Mouse (Mus musculus) heart, embryonic 14.5 days (tissue): Measurements from ENCODE around the gene Hoxc6. TPM values are rescaled to one million over a fixed set of nuclear protein-coding genes. Genes with fewer than 3 reads are reported as not detected.

Experiments used
- ATAC-seq: fragments of 200-750 bp; cut with Nextera tagmentation; 2 replicates; pipeline ENCODE4 v1.8.0; 2017; ENCODE audit warnings: low read depth, moderate TSS enrichment; ENCODE audit not compliant: insufficient number of reproducible peaks, insufficient read depth, low FRiP score
- H3K27ac ChIP-seq, 2 experiments: fragments of 200-500 bp in 1 of 2; fragments of 300-500 bp in 1 of 2; sonication (generic) in 1 of 2; replicated peaks in 1 of 2; 2 replicates each; pipeline ENCODE4 v1.5.1; 2012 to 2014; ENCODE audit warnings: low read depth in 2 of 2, low read length in 2 of 2, control low read depth in 1 of 2, mild to moderate bottlenecking in 1 of 2, mixed read lengths in 1 of 2; ENCODE audit not compliant: control insufficient read depth in 1 of 2, insufficient read depth in 1 of 2
- H3K27me3 ChIP-seq: fragments of 300-500 bp; sonication (generic); 2 replicates; pipeline ENCODE4 v1.6.1; 2014; ENCODE audit warnings: mild to moderate bottlenecking, low read length, control low read depth; ENCODE audit not compliant: control insufficient read depth, insufficient read depth
- H3K36me3 ChIP-seq: fragments of 300-500 bp; sonication (generic); 2 replicates; pipeline ENCODE4 v1.6.1; 2014; ENCODE audit warnings: mild to moderate bottlenecking, control low read depth, low read length, mixed read lengths; ENCODE audit not compliant: control insufficient read depth, insufficient read depth
- H3K4me1 ChIP-seq, 2 experiments: fragments of 200-500 bp in 1 of 2; fragments of 300-500 bp in 1 of 2; sonication (generic) in 1 of 2; 2 replicates each; pipeline ENCODE4 v1.6.1; 2012 to 2014; ENCODE audit warnings: low read length in 2 of 2, control low read depth in 1 of 2, mixed read lengths in 1 of 2; ENCODE audit not compliant: control insufficient read depth in 2 of 2, insufficient read depth in 2 of 2
- H3K4me2 ChIP-seq: fragments of 300-500 bp; sonication (generic); 2 replicates; pipeline ENCODE4 v1.6.1; 2014; ENCODE audit warnings: mild to moderate bottlenecking, low read length
- H3K4me3 ChIP-seq, 2 experiments: fragments of 200-500 bp in 1 of 2; fragments of 300-500 bp in 1 of 2; sonication (generic) in 1 of 2; 2 replicates each; pipeline ENCODE4 v1.5.1; 2012 to 2014; ENCODE audit warnings: low read length in 2 of 2, mild to moderate bottlenecking in 2 of 2, control low read depth in 1 of 2, low read depth in 1 of 2, moderate library complexity in 1 of 2; ENCODE audit not compliant: control insufficient read depth in 1 of 2, insufficient read depth in 1 of 2
- H3K9ac ChIP-seq: fragments of 300-500 bp; sonication (generic); 2 replicates; pipeline ENCODE4 v1.6.1; 2014; ENCODE audit warnings: mild to moderate bottlenecking, low read length
- H3K9me3 ChIP-seq: fragments of 300-500 bp; sonication (generic); 2 replicates; pipeline ENCODE4 v1.6.1; 2016; ENCODE audit warnings: low read length, control low read depth; ENCODE audit not compliant: control insufficient read depth
- WGBS: fragments of 180-500 bp; shearing (Covaris S2); extraction: QIAGEN DNeasy Blood & Tissue Kit; methylation state at CpG from one replicate; pipeline ENCODE4 v1.1.7; 2014; 5-methylcytosine and 5-hydroxymethylcytosine counted together
- polyA plus RNA-seq: library from polyadenylated mRNA; unstranded; fragments of >200 nt; fragmentation: Nextera tagmentation; extraction: Ambion mirVana; gene quantifications from 2 replicates; pipeline ENCODE4 v1.2.1, GENCODE M21; 2014

The Hoxc6 gene
- polyA plus RNA-seq, 1 experiment from 2014 or later = 0.15 TPM

- peaks cover 0 to 6% of the 10 kb centered on the region in 2 experiments; a peak in 2 of 4 replicates for H3K4me1 ChIP-seq
- no peaks in the 10 kb centered on the region for H3K36me3 ChIP-seq
- H3K4me3 ChIP-seq = no peak overlapping the region
- no peak overlapping the region for H3K27ac ChIP-seq
- H3K4me2 ChIP-seq = no peak overlapping the region
- WGBS = 1% methylated on average over 3 of the region's 3 CpGs
- no peak for ATAC-seq
- peaks cover 100% of the 10 kb centered on the region for H3K27me3 ChIP-seq
- H3K9ac ChIP-seq = no peak overlapping the region
- no peaks in the 10 kb centered on the region for H3K9me3 ChIP-seq
Measured at GRCm38 (mm10) chr15:102984925-102985324, 13.1 kb upstream of the Hoxc6 start.

- H3K27ac ChIP-seq = no peak overlapping the region
- no peak overlapping the region for H3K4me2 ChIP-seq
- WGBS = 4% methylated on average over 21 of the region's 21 CpGs
- no peaks in the 10 kb centered on the region for H3K36me3 ChIP-seq
- no peaks in the 10 kb centered on the region for H3K4me1 ChIP-seq
- ATAC-seq = no peak
- H3K4me3 ChIP-seq = no peak overlapping the region
- H3K9ac ChIP-seq = no peak overlapping the region
- H3K27me3 ChIP-seq = peaks cover 99% of the 10 kb centered on the region
- H3K9me3 ChIP-seq = no peaks in the 10 kb centered on the region
Measured at GRCm38 (mm10) chr15:102987124-102987833, 10.8 kb upstream of the Hoxc6 start.

- H3K9me3 ChIP-seq = no peaks in the 10 kb centered on the region
- H3K27me3 ChIP-seq = peaks cover 99% of the 10 kb centered on the region
- H3K9ac ChIP-seq = no peak overlapping the region
- no peak overlapping the region for H3K4me2 ChIP-seq
- H3K4me3 ChIP-seq = no peak overlapping the region
- 23% methylated on average over 5 of the region's 5 CpGs for WGBS
- no peaks in the 10 kb centered on the region for H3K4me1 ChIP-seq
- H3K27ac ChIP-seq = no peak overlapping the region
- no peak for ATAC-seq
- H3K36me3 ChIP-seq = no peaks in the 10 kb centered on the region
Measured at GRCm38 (mm10) chr15:102988078-102988477, 10.0 kb upstream of the Hoxc6 start.

- no peak within 1 kb of the TSS for H3K9ac ChIP-seq
- ATAC-seq = no peak
- H3K4me1 ChIP-seq = no peaks in the 10 kb centered on the region
- 2% methylated on average over 69 of the region's 69 CpGs for WGBS
- peaks cover 98% of the 10 kb centered on the region for H3K27me3 ChIP-seq
- H3K4me3 ChIP-seq = no peak within 1 kb of the TSS
- no peak within 1 kb of the TSS for H3K4me2 ChIP-seq
- H3K27ac ChIP-seq = no peak within 1 kb of the TSS
- H3K36me3 ChIP-seq = no peaks in the 10 kb centered on the region
- H3K9me3 ChIP-seq = no peaks in the 10 kb centered on the region
Measured at GRCm38 (mm10) chr15:102990461-102991397, 7.3 kb upstream of the Hoxc6 start, which contains the start of gene Hoxc8. Hoxc8 (plus strand) TSS chr15:102990607.

GRCm38 (mm10) chr15:102991782-102992181, 6.3 kb upstream of the Hoxc6 start:
- WGBS = 4% methylated on average over 7 of the region's 7 CpGs
- Histone ChIP-seq H3K9me3 (no peaks in the 10 kb centered on the region), H3K4me2 (no peak overlapping the region)

GRCm38 (mm10) chr15:102992206-102992605, 5.9 kb upstream of the Hoxc6 start:
- Histone ChIP-seq H3K9me3 (no peaks in the 10 kb centered on the region), H3K27ac (no peak overlapping the region), H3K4me1 (no peaks in the 10 kb centered on the region), H3K9ac (no peak overlapping the region), H3K4me2 (no peak overlapping the region), H3K4me3 (no peak overlapping the region), H3K36me3 (no peaks in the 10 kb centered on the region), H3K27me3 (peaks cover 98% of the 10 kb centered on the region)
- no peak for ATAC-seq
- WGBS = 1% methylated on average over 11 of the region's 11 CpGs

More at GRCm38 (mm10) chr15:102991782-102992181, 6.3 kb upstream of the Hoxc6 start:
- H3K4me1 ChIP-seq = no peaks in the 10 kb centered on the region
- H3K9ac ChIP-seq = no peak overlapping the region
- H3K4me3 ChIP-seq = no peak overlapping the region
- no peaks in the 10 kb centered on the region for H3K36me3 ChIP-seq
- ATAC-seq = no peak
- peaks cover 98% of the 10 kb centered on the region for H3K27me3 ChIP-seq
- no peak overlapping the region for H3K27ac ChIP-seq

GRCm38 (mm10) chr15:102992863-102993262, 5.2 kb upstream of the Hoxc6 start:
- H3K36me3 ChIP-seq = no peaks in the 10 kb centered on the region
- WGBS = 3% methylated on average over 3 of the region's 3 CpGs
- no peak overlapping the region for H3K27ac ChIP-seq
- no peak for ATAC-seq
- no peak overlapping the region for H3K4me2 ChIP-seq
- no peaks in the 10 kb centered on the region for H3K9me3 ChIP-seq
- no peak overlapping the region for H3K9ac ChIP-seq
- peaks cover 98% of the 10 kb centered on the region for H3K27me3 ChIP-seq
- H3K4me1 ChIP-seq = no peaks in the 10 kb centered on the region
- no peak overlapping the region for H3K4me3 ChIP-seq
